Mouse (Mus musculus) MEL (cell line): ENCODE data around the gene Pecam1. TPM values are rescaled to one million over a fixed set of nuclear protein-coding genes. Genes with fewer than 3 reads are reported as not detected.

Source experiments
- DNase-seq: peaks from one replicate; pipeline ENCODE4 v3.0.0; 2011; ENCODE audit warnings: low read depth, low spot score
- H3K27ac ChIP-seq: 2 replicates; pipeline ENCODE4 v1.5.1; 2012; ENCODE audit warnings: low read depth, mild to moderate bottlenecking, control low read depth, low read length, moderate library complexity; ENCODE audit not compliant: control insufficient read depth
- H3K27me3 ChIP-seq, 2 experiments: fragments of 150-350 bp in 1 of 2; sonication (generic) in 1 of 2; 2 replicates each; pipeline ENCODE4 v1.6.1; 2012; ENCODE audit warnings: low read length in 2 of 2, mild to moderate bottlenecking in 2 of 2, improper control_type of control experiment in 1 of 2, moderate library complexity in 1 of 2; ENCODE audit not compliant: insufficient read depth in 2 of 2, control insufficient read depth in 1 of 2
- H3K36me3 ChIP-seq, 2 experiments: 2 replicates each; pipeline ENCODE4 v1.6.1; 2012 to 2014; ENCODE audit warnings: low read length in 2 of 2, improper control_type of control experiment in 1 of 2, inconsistent platforms in 1 of 2, mild to moderate bottlenecking in 1 of 2; ENCODE audit not compliant: insufficient read depth in 2 of 2, control insufficient read depth in 1 of 2
- H3K4me1 ChIP-seq, 2 experiments: fragments of 150-350 bp in 1 of 2; sonication (generic) in 1 of 2; 2 replicates each; pipeline ENCODE4 v1.6.1; 2012; ENCODE audit warnings: low read length in 2 of 2, improper control_type of control experiment in 1 of 2, mild to moderate bottlenecking in 1 of 2; ENCODE audit not compliant: insufficient read depth in 2 of 2, control insufficient read depth in 1 of 2
- H3K4me3 ChIP-seq, 2 experiments: fragments of 150-350 bp in 1 of 2; sonication (generic) in 1 of 2; 2 replicates each; pipeline ENCODE4 v1.5.1; 2012; ENCODE audit warnings: low read depth in 2 of 2, low read length in 2 of 2, mild to moderate bottlenecking in 2 of 2, moderate library complexity in 2 of 2, control low read depth in 1 of 2, improper control_type of control experiment in 1 of 2; ENCODE audit not compliant: control insufficient read depth in 1 of 2, insufficient read depth in 1 of 2
- H3K79me2 ChIP-seq: 2 replicates; pipeline ENCODE4 v1.6.1; 2012; ENCODE audit warnings: mild to moderate bottlenecking, low read length, moderate library complexity; ENCODE audit not compliant: control insufficient read depth, poor library complexity, insufficient read depth
- H3K9ac ChIP-seq: 2 replicates; pipeline ENCODE4 v1.6.1; 2012; ENCODE audit warnings: low read depth, mild to moderate bottlenecking, control low read depth, low read length, moderate library complexity; ENCODE audit not compliant: control insufficient read depth, poor library complexity, severe bottlenecking
- H3K9me3 ChIP-seq: fragments of 150-350 bp; sonication (generic); replicated peaks from 2 replicates; pipeline ENCODE4 v1.6.1; 2012; ENCODE audit warnings: mild to moderate bottlenecking, low read length, improper control_type of control experiment, moderate library complexity; ENCODE audit not compliant: insufficient read depth
- CHD1 ChIP-seq: IDR thresholded peaks from 2 replicates; pipeline ENCODE4 v1.6.1; 2012; ENCODE audit warnings: low read depth, mild to moderate bottlenecking, inconsistent platforms, low read length, improper control_type of control experiment
- CHD2 ChIP-seq: IDR thresholded peaks from 2 replicates; pipeline ENCODE4 v1.6.1; 2011; ENCODE audit warnings: low read length, improper control_type of control experiment
- CTCF ChIP-seq, 3 experiments: IDR thresholded peaks in 2 of 3; conservative IDR thresholded peaks in 1 of 3; 2 replicates each; pipeline ENCODE4 v1.5.1; 2011 to 2012; ENCODE audit warnings: low read length in 3 of 3, low read depth in 2 of 3, mild to moderate bottlenecking in 2 of 3, improper control_type of control experiment in 1 of 3, inconsistent platforms in 1 of 3, mixed read lengths in 1 of 3, moderate library complexity in 1 of 3; ENCODE audit not compliant: control insufficient read depth in 1 of 3, insufficient read depth in 1 of 3, poor library complexity in 1 of 3, severe bottlenecking in 1 of 3
- E2F4 ChIP-seq: IDR thresholded peaks from 2 replicates; pipeline ENCODE4 v1.6.1; 2011; ENCODE audit warnings: low read depth, low read length, improper control_type of control experiment, borderline replicate concordance
- ETS1 ChIP-seq: IDR thresholded peaks from 2 replicates; pipeline ENCODE4 v1.6.1; 2012; ENCODE audit warnings: low read depth, mild to moderate bottlenecking, inconsistent platforms, low read length, improper control_type of control experiment, moderate library complexity
- GATA1 ChIP-seq: IDR thresholded peaks from 2 replicates; pipeline ENCODE4 v1.6.1; 2011; ENCODE audit warnings: low read depth, low read length, improper control_type of control experiment
- HCFC1 ChIP-seq: IDR thresholded peaks from 2 replicates; pipeline ENCODE4 v1.6.1; 2012; ENCODE audit warnings: low read depth, mild to moderate bottlenecking, inconsistent platforms, low read length, improper control_type of control experiment, moderate library complexity
- MAFK ChIP-seq: IDR thresholded peaks from 2 replicates; pipeline ENCODE4 v1.6.1; 2011; ENCODE audit warnings: low read depth, mild to moderate bottlenecking, low read length, improper control_type of control experiment, borderline replicate concordance
- MAX ChIP-seq: IDR thresholded peaks from 2 replicates; pipeline ENCODE4 v1.6.1; 2011; ENCODE audit warnings: low read length, improper control_type of control experiment
- MAZ ChIP-seq: IDR thresholded peaks from 2 replicates; pipeline ENCODE4 v1.6.1; 2012; ENCODE audit warnings: low read depth, mild to moderate bottlenecking, inconsistent platforms, low read length, improper control_type of control experiment
- MEF2A ChIP-seq: IDR thresholded peaks from 2 replicates; pipeline ENCODE4 v1.6.1; 2014; ENCODE audit warnings: low read depth, mild to moderate bottlenecking, inconsistent platforms, low read length, improper control_type of control experiment; ENCODE audit not compliant: poor library complexity, insufficient replicate concordance, severe bottlenecking; ENCODE audit errors: extremely low read depth
- MXI1 ChIP-seq: IDR thresholded peaks from 2 replicates; pipeline ENCODE4 v1.6.1; 2011; ENCODE audit warnings: mild to moderate bottlenecking, low read depth, low read length, improper control_type of control experiment
- MYB ChIP-seq: IDR thresholded peaks from 2 replicates; pipeline ENCODE4 v1.6.1; 2011; ENCODE audit warnings: mild to moderate bottlenecking, low read depth, low read length, improper control_type of control experiment
- MYC ChIP-seq: IDR thresholded peaks from 2 replicates; pipeline ENCODE4 v1.6.1; 2011; ENCODE audit warnings: low read depth, mild to moderate bottlenecking, low read length, improper control_type of control experiment, moderate library complexity
- NELFE ChIP-seq: IDR thresholded peaks from 2 replicates; pipeline ENCODE4 v1.6.1; 2011; ENCODE audit warnings: low read depth, low read length, improper control_type of control experiment
- NRF1 ChIP-seq: IDR thresholded peaks from 2 replicates; pipeline ENCODE4 v1.6.1; 2014; ENCODE audit warnings: low read depth, mild to moderate bottlenecking, inconsistent platforms, low read length, improper control_type of control experiment, moderate library complexity; ENCODE audit not compliant: poor library complexity, insufficient read depth, severe bottlenecking
- POLR2A ChIP-seq, 2 experiments: IDR thresholded peaks; 2 replicates each; pipeline ENCODE4 v1.6.1; 2011 to 2012; ENCODE audit warnings: low read length in 2 of 2, mild to moderate bottlenecking in 2 of 2, control low read depth in 1 of 2, improper control_type of control experiment in 1 of 2, low read depth in 1 of 2, moderate library complexity in 1 of 2; ENCODE audit not compliant: control insufficient read depth in 1 of 2, insufficient read depth in 1 of 2, poor library complexity in 1 of 2
- POLR2AphosphoS2 ChIP-seq: IDR thresholded peaks from 2 replicates; pipeline ENCODE4 v1.6.1; 2011; ENCODE audit warnings: low read length, improper control_type of control experiment
- POLR2AphosphoS5 ChIP-seq: IDR thresholded peaks from 2 replicates; pipeline ENCODE4 v1.6.1; 2012; ENCODE audit warnings: low read depth, borderline replicate concordance, mild to moderate bottlenecking, inconsistent platforms, low read length, moderate library complexity, mixed read lengths
- RAD21 ChIP-seq: IDR thresholded peaks from 2 replicates; pipeline ENCODE4 v1.6.1; 2011; ENCODE audit warnings: mild to moderate bottlenecking, low read depth, low read length, improper control_type of control experiment
- RCOR1 ChIP-seq: IDR thresholded peaks from 2 replicates; pipeline ENCODE4 v1.6.1; 2012; ENCODE audit warnings: low read depth, mild to moderate bottlenecking, inconsistent platforms, low read length, improper control_type of control experiment
- SIN3A ChIP-seq: IDR thresholded peaks from 2 replicates; pipeline ENCODE4 v1.6.1; 2012; ENCODE audit warnings: low read length, improper control_type of control experiment, inconsistent platforms
- SMC3 ChIP-seq: IDR thresholded peaks from 2 replicates; pipeline ENCODE4 v1.6.1; 2011; ENCODE audit warnings: low read depth, low read length, improper control_type of control experiment
- TBP ChIP-seq: IDR thresholded peaks from 2 replicates; pipeline ENCODE4 v1.8.0; 2011; ENCODE audit warnings: low read depth, low read length, improper control_type of control experiment
- TCF12 ChIP-seq: IDR thresholded peaks from 2 replicates; pipeline ENCODE4 v1.6.1; 2014; ENCODE audit warnings: low read depth, mild to moderate bottlenecking, inconsistent platforms, low read length, improper control_type of control experiment, moderate library complexity
- UBTF ChIP-seq: IDR thresholded peaks from 2 replicates; pipeline ENCODE4 v1.6.1; 2012; ENCODE audit warnings: low read depth, mild to moderate bottlenecking, inconsistent platforms, low read length, improper control_type of control experiment, moderate library complexity, borderline replicate concordance; ENCODE audit not compliant: insufficient read depth
- USF2 ChIP-seq, 2 experiments: IDR thresholded peaks; 2 replicates each; pipeline ENCODE4 v1.6.1; 2011 to 2012; ENCODE audit warnings: improper control_type of control experiment in 2 of 2, low read length in 2 of 2, borderline replicate concordance in 1 of 2, inconsistent platforms in 1 of 2, low read depth in 1 of 2, mild to moderate bottlenecking in 1 of 2; ENCODE audit not compliant: insufficient read depth in 1 of 2
- ZKSCAN1 ChIP-seq: IDR thresholded peaks from 2 replicates; pipeline ENCODE4 v1.6.1; 2012; ENCODE audit warnings: low read depth, mild to moderate bottlenecking, inconsistent platforms, low read length, improper control_type of control experiment, moderate library complexity
- ZMIZ1 ChIP-seq: IDR thresholded peaks from 2 replicates; pipeline ENCODE4 v1.6.1; 2012; ENCODE audit warnings: low read depth, mild to moderate bottlenecking, inconsistent platforms, low read length, improper control_type of control experiment, moderate library complexity
- ZNF384 ChIP-seq: IDR thresholded peaks from 2 replicates; pipeline ENCODE4 v1.6.1; 2012; ENCODE audit warnings: low read depth, mild to moderate bottlenecking, inconsistent platforms, low read length, improper control_type of control experiment
- polyA plus RNA-seq, 2 experiments: library from polyadenylated mRNA; stranded (reverse) in 1 of 2; unstranded in 1 of 2; fragments of >175 nt in 1 of 2; fragments of >200 nt in 1 of 2; gene quantifications; 2 replicates each; pipeline versions ENCODE4 v1.2.1 to v1.2.4; 2012; ENCODE audit warnings: low replicate concordance in 2 of 2, low read depth in 1 of 2; ENCODE audit not compliant: insufficient read length in 2 of 2, insufficient read depth in 1 of 2, missing spikeins in 1 of 2
- total RNA-seq: library from RNA; depleted of rRNA; stranded (reverse); fragments of 300-350 nt; gene quantifications from 2 replicates; pipeline ENCODE4 v1.2.3, GENCODE M21; 2012

The Pecam1 gene
- total and polyA plus RNA-seq, 3 experiments = 0.12 to 0.14 TPM; not detected in 1

DNA sequence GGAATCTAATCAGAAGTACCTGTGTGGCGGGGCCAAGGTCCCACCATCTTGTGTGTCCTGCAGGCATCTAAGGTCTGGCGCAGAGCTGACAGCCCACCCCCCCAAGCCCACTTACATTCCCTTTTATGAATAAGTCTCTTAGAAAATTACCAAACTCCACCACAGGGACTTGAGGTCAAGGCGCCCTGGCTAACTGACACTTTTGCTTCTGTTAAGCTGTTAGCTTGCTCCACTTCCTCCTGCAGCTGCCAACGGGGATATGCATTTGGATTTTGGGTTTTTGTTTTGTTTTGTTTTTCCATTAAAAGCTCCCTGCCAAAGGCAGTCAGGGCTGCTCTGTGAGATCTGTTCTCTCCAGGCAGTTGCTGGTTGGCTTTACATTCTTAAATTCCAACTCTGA is 134.9 kb downstream of the Pecam1 start:
- peaks cover 19% of the 10 kb centered on the region for H3K79me2 ChIP-seq
- H3K9ac ChIP-seq = no peak overlapping the region
- H3K27ac ChIP-seq = no peak overlapping the region
- no peak overlapping the region for H3K4me3 ChIP-seq
- DNase-seq = no peak
- no peaks in the 10 kb centered on the region; a peak in 1 of 4 replicates for H3K27me3 ChIP-seq
- no peaks in the 10 kb centered on the region for H3K9me3 ChIP-seq
- H3K36me3 ChIP-seq = peaks cover 0 to 15% of the 10 kb centered on the region in 2 experiments; a peak in 2 of 4 replicates
- no peak for TF ChIP-seq HCFC1
- no peak for TF ChIP-seq GATA1
- TF ChIP-seq UBTF = no peak
- no peak for TF ChIP-seq E2F4
- no peak for TF ChIP-seq CTCF (IDR thresholded peaks at IDR 0.05 in 2 of 3, conservative IDR thresholded peaks at IDR 0.05 in 1 of 3; ENCODE audit: control insufficient read depth in 1 of 3, insufficient read depth in 1 of 3, low read depth in 2 of 3, low read length in 3 of 3, poor library complexity in 1 of 3, severe bottlenecking in 1 of 3)
- no peak for TF ChIP-seq NRF1
- TF ChIP-seq NELFE = no peak
- TF ChIP-seq MYC = no peak
- peaks cover 6 to 19% of the 10 kb centered on the region in 2 experiments for H3K4me1 ChIP-seq

DNA sequence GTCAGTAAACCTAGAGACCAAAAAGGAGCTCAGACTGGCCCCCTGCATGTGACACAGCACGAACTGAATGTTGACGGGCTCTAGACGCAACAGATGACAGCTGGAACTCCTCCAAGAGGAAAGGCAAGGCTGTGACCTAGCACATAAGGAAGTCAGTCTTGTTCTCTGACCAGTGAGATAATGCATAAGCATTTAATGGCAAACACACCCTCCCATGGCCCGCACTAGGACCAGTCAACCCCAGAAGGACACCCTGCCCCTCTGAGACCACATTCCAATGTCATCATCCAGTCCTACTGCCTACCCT is 136.1 kb downstream of the Pecam1 start:
- H3K36me3 ChIP-seq = peaks cover 0 to 15% of the 10 kb centered on the region in 2 experiments; a peak in 2 of 4 replicates
- H3K9me3 ChIP-seq = no peaks in the 10 kb centered on the region
- peak; percentile 88 for DNase-seq
- H3K9ac ChIP-seq = peak overlapping the region; percentile 68
- H3K79me2 ChIP-seq = peaks cover 27% of the 10 kb centered on the region
- H3K27ac ChIP-seq = peak overlapping the region; percentile 85
- H3K4me3 ChIP-seq = peak overlapping the region; percentile 55 to 64
- H3K4me1 ChIP-seq = peaks cover 7 to 19% of the 10 kb centered on the region in 2 experiments
- H3K27me3 ChIP-seq = no peaks in the 10 kb centered on the region
- TF ChIP-seq MYB (no peak), NRF1 (no peak), TCF12 (peak; percentile 41; the same call in 1 of the 2 replicates), POLR2A (IDR thresholded peaks at IDR 0.05; ENCODE audit: control insufficient read depth in 1 of 2, insufficient read depth in 1 of 2, low read depth in 1 of 2, low read length in 2 of 2, poor library complexity in 1 of 2) (no peak), ZKSCAN1 (no peak), MAX (peak; percentile 71), RAD21 (no peak), CHD1 (no peak; the same call in 1 of the 2 replicates), RCOR1 (no peak), SIN3A (peak; percentile 94), USF2 (IDR thresholded peaks at IDR 0.05; ENCODE audit: borderline replicate concordance in 1 of 2, insufficient read depth in 1 of 2, low read depth in 1 of 2, low read length in 2 of 2) (no peak), TBP (0 out of 2 replicates have a peak, but pooled peaks have one; percentile 7), NELFE (0 out of 2 replicates have a peak, but pooled peaks have one; percentile 34), MAFK (no peak), CTCF (IDR thresholded peaks at IDR 0.05 in 2 of 3, conservative IDR thresholded peaks at IDR 0.05 in 1 of 3; ENCODE audit: control insufficient read depth in 1 of 3, insufficient read depth in 1 of 3, low read depth in 2 of 3, low read length in 3 of 3, poor library complexity in 1 of 3, severe bottlenecking in 1 of 3) (no peak), POLR2AphosphoS5 (no peak), ZMIZ1 (0 out of 2 replicates have a peak, but pooled peaks have one; percentile 33), ETS1 (peak; percentile 92), CHD2 (no peak), E2F4 (no peak), MXI1 (peak; percentile 89), SMC3 (no peak), ZNF384 (no peak), POLR2AphosphoS2 (no peak), MYC (no peak), MEF2A (no peak), MAZ (no peak; the same call in 1 of the 2 replicates)
